Mouse (Mus musculus): ENCODE data around the gene Slc36a4. TPM values are rescaled to one million over a fixed set of nuclear protein-coding genes. Genes with fewer than 3 reads are reported as not detected.
A peak's percentile ranks its signal among the peaks of the same experiment; 100 is the strongest.

Slc36a4 gene
- 7.2 and 9.5 TPM in 2 replicates for polyA plus RNA-seq (2015; fragmentation: Nextera tagmentation; extraction: Ambion mirVana)

GRCm38 (mm10) chr9:15709599-15710381, at the start of gene Slc36a4:
Slc36a4 (plus strand) TSS chr9:15709738.
- no peaks in the 10 kb centered on the region for H3K9me3 ChIP-seq (replicated peaks)
- peak within 1 kb of the TSS; percentile 82 for H3K9ac ChIP-seq
- peak within 1 kb of the TSS; percentile 88 for H3K4me3 ChIP-seq
- H3K27ac ChIP-seq: peak within 1 kb of the TSS; percentile 80
- peak; percentile 85 for ATAC-seq (replicated peaks; ENCODE audit: insufficient number of reproducible peaks, insufficient read depth, low FRiP score, low read depth)
- peak within 1 kb of the TSS; percentile 93 for H3K4me2 ChIP-seq
- no peaks in the 10 kb centered on the region for H3K36me3 ChIP-seq
- peaks cover 15% of the 10 kb centered on the region for H3K4me1 ChIP-seq (replicated peaks)
- under 1% methylated on average over 58 of the region's 75 CpGs for WGBS
- no peaks in the 10 kb centered on the region for H3K27me3 ChIP-seq

DNA sequence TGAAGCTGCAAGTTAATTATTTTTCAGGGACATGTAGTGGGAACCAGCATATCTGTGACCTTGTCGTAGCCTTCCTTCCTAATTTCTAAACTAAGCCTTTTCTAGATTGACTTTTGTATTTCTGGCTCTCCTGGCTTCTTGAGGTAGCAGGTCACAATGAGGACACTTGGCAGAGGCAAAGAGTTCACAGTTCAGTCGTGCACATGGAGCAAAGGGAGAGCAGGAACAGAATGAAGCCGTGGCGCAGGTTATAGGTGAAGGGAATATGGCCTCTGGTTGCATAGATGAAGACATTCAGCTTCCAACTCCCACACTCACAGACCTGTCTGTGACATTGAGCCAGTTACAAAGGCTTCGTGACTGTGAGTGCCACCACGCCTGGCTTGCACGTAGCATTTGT, 44.9 kb upstream of the Slc36a4 start:
- Histone ChIP-seq H3K4me2 (no peak overlapping the region), H3K9me3 (replicated peaks) (no peaks in the 10 kb centered on the region), H3K4me1 (replicated peaks) (peaks cover 3% of the 10 kb centered on the region; the same call in 1 of the 2 replicates), H3K4me3 (no peak overlapping the region), H3K9ac (no peak overlapping the region), H3K36me3 (no peaks in the 10 kb centered on the region), H3K27ac (no peak overlapping the region), H3K27me3 (no peaks in the 10 kb centered on the region)
- 68% methylated on average over 7 of the region's 7 CpGs for WGBS
- no peak for ATAC-seq (replicated peaks; ENCODE audit: insufficient number of reproducible peaks, insufficient read depth, low FRiP score, low read depth)

DNA sequence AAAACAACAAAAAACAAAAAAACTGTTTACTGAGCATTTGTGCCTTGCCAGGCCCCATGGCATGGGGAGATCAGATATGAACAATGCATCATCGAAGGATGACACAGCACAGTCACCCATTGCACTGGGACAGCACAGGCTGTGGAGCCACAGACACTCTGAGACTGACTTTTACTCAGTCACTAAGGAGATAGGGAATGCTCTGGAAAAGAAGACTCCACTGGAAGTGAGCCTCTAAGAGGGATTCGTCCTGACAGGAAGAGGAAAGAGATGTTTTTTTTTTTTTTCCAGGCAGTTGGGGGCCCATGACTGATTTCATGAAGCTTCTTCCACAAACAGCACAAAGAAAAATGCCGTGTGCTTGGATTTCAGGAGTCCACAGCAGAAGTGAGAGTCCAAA, 40.1 kb upstream of the Slc36a4 start:
- Histone ChIP-seq H3K9ac (no peak overlapping the region), H3K9me3 (replicated peaks) (no peaks in the 10 kb centered on the region), H3K4me1 (replicated peaks) (peaks cover 10% of the 10 kb centered on the region), H3K27ac (no peak overlapping the region), H3K27me3 (no peaks in the 10 kb centered on the region), H3K4me3 (no peak overlapping the region), H3K36me3 (no peaks in the 10 kb centered on the region), H3K4me2 (no peak overlapping the region)
- 34% methylated on average over 3 of the region's 3 CpGs for WGBS
- no peak for ATAC-seq (replicated peaks; ENCODE audit: insufficient number of reproducible peaks, insufficient read depth, low FRiP score, low read depth)

- ATAC-seq (replicated peaks; ENCODE audit: insufficient number of reproducible peaks, insufficient read depth, low FRiP score, low read depth): no peak
- WGBS: 28% methylated on average over 5 of the region's 5 CpGs
- no peak overlapping the region for H3K9ac ChIP-seq
Observed at GRCm38 (mm10) chr9:15670002-15670527, 39.5 kb upstream of the Slc36a4 start.

DNA sequence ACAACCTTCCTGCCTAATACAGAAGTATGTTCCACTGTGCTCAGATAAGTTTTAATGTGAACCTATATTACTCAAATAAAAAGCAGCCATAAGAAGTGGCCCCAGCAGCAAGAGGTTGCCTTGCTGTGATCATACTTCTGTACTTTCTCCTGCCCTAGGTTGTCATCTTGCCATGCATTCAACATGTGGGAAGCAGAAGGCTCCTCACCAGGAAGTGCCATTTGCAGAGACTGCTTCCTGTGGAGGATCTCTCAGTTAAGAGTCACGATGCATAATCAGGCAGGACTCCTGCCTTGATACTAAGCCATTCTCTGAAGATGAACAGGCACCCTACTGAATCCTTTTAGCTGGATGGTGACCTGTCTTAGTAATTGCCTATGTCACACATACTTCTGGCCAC, 37.3 kb upstream of the Slc36a4 start:
- Histone ChIP-seq H3K9ac (no peak overlapping the region), H3K27me3 (no peaks in the 10 kb centered on the region), H3K9me3 (replicated peaks) (no peaks in the 10 kb centered on the region), H3K27ac (no peak overlapping the region), H3K4me1 (replicated peaks) (peaks cover 10% of the 10 kb centered on the region), H3K4me3 (no peak overlapping the region), H3K4me2 (no peak overlapping the region), H3K36me3 (no peaks in the 10 kb centered on the region)
- 52% methylated on average over 1 of the region's 1 CpGs for WGBS
- no peak for ATAC-seq (replicated peaks; ENCODE audit: insufficient number of reproducible peaks, insufficient read depth, low FRiP score, low read depth)

More at GRCm38 (mm10) chr9:15670002-15670527, 39.5 kb upstream of the Slc36a4 start:
- H3K9me3 ChIP-seq (replicated peaks): no peaks in the 10 kb centered on the region
- no peak overlapping the region for H3K4me2 ChIP-seq
- no peak overlapping the region for H3K4me3 ChIP-seq
- H3K27me3 ChIP-seq: no peaks in the 10 kb centered on the region
- H3K36me3 ChIP-seq: no peaks in the 10 kb centered on the region
- H3K4me1 ChIP-seq (replicated peaks): peaks cover 10% of the 10 kb centered on the region
- H3K27ac ChIP-seq: no peak overlapping the region

DNA sequence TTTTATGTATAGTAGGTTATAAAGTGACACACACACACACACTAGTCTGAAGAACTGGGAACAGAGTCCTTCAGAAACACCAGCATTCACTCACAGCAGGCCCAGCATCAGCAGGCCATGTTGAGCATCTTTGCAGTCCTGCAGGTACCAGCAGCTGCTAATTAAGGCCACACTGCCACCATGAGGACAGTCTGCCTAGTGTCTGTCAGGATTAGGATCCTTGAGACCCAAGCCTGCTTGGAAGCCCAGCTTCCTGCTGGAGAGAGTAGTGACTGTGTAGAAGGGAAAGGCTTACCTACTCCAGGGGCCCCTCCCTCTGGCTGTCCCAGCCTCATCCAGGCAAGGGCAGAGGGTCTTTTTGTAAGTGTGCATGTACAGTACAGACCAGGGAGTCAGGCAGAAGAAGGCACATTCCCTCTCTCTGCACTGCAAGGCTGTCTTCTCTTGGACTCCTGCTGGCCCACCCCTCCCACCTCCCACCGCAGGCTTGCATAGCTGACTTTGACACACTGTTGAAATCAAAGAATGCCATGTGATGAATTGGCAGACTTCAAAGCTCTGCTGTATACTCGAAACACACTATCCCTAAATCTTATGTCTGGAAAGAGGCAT, 27.6 kb upstream of the Slc36a4 start:
- H3K4me1 ChIP-seq (replicated peaks): no peaks in the 10 kb centered on the region
- no peak overlapping the region for H3K9ac ChIP-seq
- no peak overlapping the region for H3K27ac ChIP-seq
- peak; percentile 79; the same call in 1 of the 2 replicates for ATAC-seq (replicated peaks; ENCODE audit: insufficient number of reproducible peaks, insufficient read depth, low FRiP score, low read depth)
- H3K36me3 ChIP-seq: no peaks in the 10 kb centered on the region
- WGBS: 24% methylated on average over 2 of the region's 2 CpGs
- no peaks in the 10 kb centered on the region for H3K27me3 ChIP-seq
- no peaks in the 10 kb centered on the region for H3K9me3 ChIP-seq (replicated peaks)
- no peak overlapping the region for H3K4me3 ChIP-seq
- no peak overlapping the region for H3K4me2 ChIP-seq

GRCm38 (mm10) chr9:15685215-15685614, 24.3 kb upstream of the Slc36a4 start:
- 17% methylated on average over 4 of the region's 4 CpGs for WGBS
- Histone ChIP-seq H3K4me3 (no peak overlapping the region), H3K4me2 (no peak overlapping the region), H3K27ac (no peak overlapping the region), H3K36me3 (no peaks in the 10 kb centered on the region), H3K9me3 (replicated peaks) (no peaks in the 10 kb centered on the region), H3K9ac (no peak overlapping the region), H3K27me3 (no peaks in the 10 kb centered on the region), H3K4me1 (replicated peaks) (no peaks in the 10 kb centered on the region)
- ATAC-seq (replicated peaks; ENCODE audit: insufficient number of reproducible peaks, insufficient read depth, low FRiP score, low read depth): no peak

GRCm38 (mm10) chr9:15687358-15687757, 22.2 kb upstream of the Slc36a4 start:
- Histone ChIP-seq H3K36me3 (no peaks in the 10 kb centered on the region), H3K27me3 (no peaks in the 10 kb centered on the region), H3K4me3 (no peak overlapping the region), H3K4me2 (no peak overlapping the region), H3K27ac (no peak overlapping the region), H3K4me1 (replicated peaks) (no peaks in the 10 kb centered on the region), H3K9me3 (replicated peaks) (no peaks in the 10 kb centered on the region), H3K9ac (no peak overlapping the region)
- ATAC-seq (replicated peaks; ENCODE audit: insufficient number of reproducible peaks, insufficient read depth, low FRiP score, low read depth): no peak
- WGBS: 82% methylated on average over 5 of the region's 5 CpGs

- H3K4me3 ChIP-seq: no peak overlapping the region
- WGBS: 66% methylated on average over 4 of the region's 4 CpGs
- no peaks in the 10 kb centered on the region for H3K9me3 ChIP-seq (replicated peaks)
- no peak overlapping the region for H3K27ac ChIP-seq
- no peaks in the 10 kb centered on the region for H3K4me1 ChIP-seq (replicated peaks)
- H3K9ac ChIP-seq: no peak overlapping the region
- H3K27me3 ChIP-seq: no peaks in the 10 kb centered on the region
- no peak overlapping the region for H3K4me2 ChIP-seq
- ATAC-seq (replicated peaks; ENCODE audit: insufficient number of reproducible peaks, insufficient read depth, low FRiP score, low read depth): no peak
- no peaks in the 10 kb centered on the region for H3K36me3 ChIP-seq
Observed at GRCm38 (mm10) chr9:15693847-15694246, 15.7 kb upstream of the Slc36a4 start.

DNA sequence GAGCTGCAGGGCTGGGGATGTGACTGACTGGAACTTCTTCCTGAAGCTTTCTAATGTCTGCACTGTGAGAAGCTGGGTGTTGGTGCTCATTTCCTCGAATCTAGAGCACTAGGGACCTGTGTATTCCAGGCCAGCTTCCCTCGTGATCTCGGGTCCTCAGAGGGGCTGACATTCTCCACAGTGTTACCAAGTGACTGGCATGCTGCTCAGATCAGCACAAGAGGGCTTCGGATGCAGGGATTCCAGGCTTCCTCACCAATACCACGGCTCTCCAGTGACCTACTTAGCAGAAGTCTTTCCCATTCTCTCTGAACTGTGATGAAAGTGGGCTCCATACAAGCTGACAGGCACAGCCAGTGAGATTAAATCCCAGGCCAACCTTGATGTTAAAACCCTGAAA, 14.5 kb upstream of the Slc36a4 start:
- Histone ChIP-seq H3K9me3 (replicated peaks) (no peaks in the 10 kb centered on the region), H3K4me3 (no peak overlapping the region), H3K36me3 (no peaks in the 10 kb centered on the region), H3K4me1 (replicated peaks) (no peaks in the 10 kb centered on the region), H3K9ac (no peak overlapping the region), H3K4me2 (no peak overlapping the region), H3K27ac (no peak overlapping the region), H3K27me3 (no peaks in the 10 kb centered on the region)
- no peak for ATAC-seq (replicated peaks; ENCODE audit: insufficient number of reproducible peaks, insufficient read depth, low FRiP score, low read depth)
- 35% methylated on average over 5 of the region's 5 CpGs for WGBS

GRCm38 (mm10) chr9:15705706-15706105, 3.8 kb upstream of the Slc36a4 start:
- 69% methylated on average over 10 of the region's 10 CpGs for WGBS
- Histone ChIP-seq H3K4me1 (replicated peaks) (peaks cover 10% of the 10 kb centered on the region), H3K27ac (no peak overlapping the region), H3K9ac (no peak overlapping the region), H3K9me3 (replicated peaks) (no peaks in the 10 kb centered on the region), H3K36me3 (no peaks in the 10 kb centered on the region), H3K27me3 (no peaks in the 10 kb centered on the region), H3K4me2 (no peak overlapping the region), H3K4me3 (no peak overlapping the region)
- no peak for ATAC-seq (replicated peaks; ENCODE audit: insufficient number of reproducible peaks, insufficient read depth, low FRiP score, low read depth)
